Mouse (Mus musculus) myocyte (in vitro differentiated cells): ENCODE results near the gene Gmppb. TPM values are rescaled to one million over a fixed set of nuclear protein-coding genes. Genes with fewer than 3 reads are reported as not detected.

Source experiments
- H3K27me3 ChIP-seq: one replicate; pipeline ENCODE4 v1.6.1; 2011; ENCODE audit not compliant: control insufficient read depth, insufficient read depth, insufficient read length
- H3K36me3 ChIP-seq: one replicate; pipeline ENCODE4 v1.6.1; 2011; ENCODE audit not compliant: control insufficient read depth, insufficient read depth
- H3K4me2 ChIP-seq: one replicate; pipeline ENCODE4 v1.6.1; 2011; ENCODE audit warnings: low read depth, control low read depth
- H3K4me3 ChIP-seq: one replicate; pipeline ENCODE4 v1.5.1; 2011; ENCODE audit warnings: mild to moderate bottlenecking, control low read depth, moderate library complexity
- H3K79me2 ChIP-seq: one replicate; pipeline ENCODE4 v1.6.1; 2011; ENCODE audit not compliant: control insufficient read depth, insufficient read depth
- H3ac ChIP-seq: one replicate; pipeline ENCODE4 v1.6.1; 2011; ENCODE audit not compliant: control insufficient read depth, insufficient read length
- CEBPB ChIP-seq: IDR thresholded peaks from 2 replicates; pipeline ENCODE4 v1.6.1; 2011; ENCODE audit warnings: mild to moderate bottlenecking, moderate library complexity; ENCODE audit not compliant: poor library complexity, insufficient read depth, severe bottlenecking
- E2F4 ChIP-seq: IDR thresholded peaks from one replicate; pipeline ENCODE4 v1.6.1; 2011; ENCODE audit warnings: mild to moderate bottlenecking, control low read depth, moderate library complexity; ENCODE audit not compliant: insufficient read depth
- MYOD1 ChIP-seq, 3 experiments: IDR thresholded peaks; one replicate each; pipeline ENCODE4 v1.6.1; 2011; ENCODE audit warnings: control low read depth in 2 of 3, low read depth in 2 of 3, mild to moderate bottlenecking in 2 of 3, moderate library complexity in 1 of 3; ENCODE audit not compliant: insufficient read length in 2 of 3, control insufficient read depth in 1 of 3
- MYOG ChIP-seq, 3 experiments: IDR thresholded peaks; one replicate each; pipeline ENCODE4 v1.6.1; 2011; ENCODE audit warnings: control low read depth in 2 of 3, low read depth in 2 of 3, mild to moderate bottlenecking in 2 of 3; ENCODE audit not compliant: insufficient read length in 2 of 3, control insufficient read depth in 1 of 3, insufficient read depth in 1 of 3
- POLR2A ChIP-seq: IDR thresholded peaks from one replicate; pipeline ENCODE4 v1.6.1; 2011; ENCODE audit warnings: low read depth, mild to moderate bottlenecking, control low read depth, moderate library complexity; ENCODE audit not compliant: insufficient read length
- POLR2AphosphoS2 ChIP-seq: IDR thresholded peaks from one replicate; pipeline ENCODE4 v1.6.1; 2011; ENCODE audit warnings: low read depth, control low read depth; ENCODE audit not compliant: insufficient read length
- REST ChIP-seq: IDR thresholded peaks from one replicate; pipeline ENCODE4 v1.6.1; 2011; ENCODE audit warnings: mild to moderate bottlenecking, control low read depth, moderate library complexity; ENCODE audit not compliant: insufficient read depth, insufficient read length
- SRF ChIP-seq: IDR thresholded peaks from one replicate; pipeline ENCODE4 v1.6.1; 2011; ENCODE audit warnings: low read depth; ENCODE audit not compliant: control insufficient read depth, insufficient read length
- TCF12 ChIP-seq: IDR thresholded peaks from one replicate; pipeline ENCODE4 v1.6.1; 2011; ENCODE audit warnings: mild to moderate bottlenecking, control low read depth; ENCODE audit not compliant: poor library complexity, insufficient read depth, severe bottlenecking
- TCF3 ChIP-seq: IDR thresholded peaks from one replicate; pipeline ENCODE4 v1.6.1; 2011; ENCODE audit warnings: low read depth, control low read depth; ENCODE audit not compliant: insufficient read length
- USF1 ChIP-seq: IDR thresholded peaks from one replicate; pipeline ENCODE4 v1.6.1; 2011; ENCODE audit warnings: low read depth, mild to moderate bottlenecking, control low read depth, moderate library complexity
- polyA plus RNA-seq: library from polyadenylated mRNA; unstranded; fragments of >200 nt; fragmentation: generic; extraction: Trizol; gene quantifications from one replicate; pipeline ENCODE4 v1.2.1, GENCODE M21; 2012; ENCODE audit warnings: missing spikeins

Gene Gmppb
- polyA plus RNA-seq, 1 experiment, result 32.0 TPM

- Histone ChIP-seq H3K27me3 (no peaks in the 10 kb centered on the region), H3K79me2 (no peaks in the 10 kb centered on the region), H3K4me2 (no peak overlapping the region), H3ac (no peak overlapping the region), H3K4me3 (no peak overlapping the region), H3K36me3 (peaks cover 5% of the 10 kb centered on the region)
- no peak for TF ChIP-seq CEBPB
- no peak for TF ChIP-seq REST
- TF ChIP-seq TCF12, result no peak
- TF ChIP-seq POLR2AphosphoS2, result no peak
- no peak for TF ChIP-seq MYOG (IDR thresholded peaks at IDR 0.05; ENCODE audit: control insufficient read depth in 1 of 3, insufficient read depth in 1 of 3, insufficient read length in 2 of 3, low read depth in 2 of 3)
- TF ChIP-seq POLR2A, result no peak
- no peak for TF ChIP-seq TCF3
- no peak for TF ChIP-seq MYOD1 (IDR thresholded peaks at IDR 0.05; ENCODE audit: control insufficient read depth in 1 of 3, insufficient read length in 2 of 3, low read depth in 2 of 3)
Observed at GRCm38 (mm10) chr9:108069007-108069406, 20.0 kb downstream of the Gmppb start.

DNA sequence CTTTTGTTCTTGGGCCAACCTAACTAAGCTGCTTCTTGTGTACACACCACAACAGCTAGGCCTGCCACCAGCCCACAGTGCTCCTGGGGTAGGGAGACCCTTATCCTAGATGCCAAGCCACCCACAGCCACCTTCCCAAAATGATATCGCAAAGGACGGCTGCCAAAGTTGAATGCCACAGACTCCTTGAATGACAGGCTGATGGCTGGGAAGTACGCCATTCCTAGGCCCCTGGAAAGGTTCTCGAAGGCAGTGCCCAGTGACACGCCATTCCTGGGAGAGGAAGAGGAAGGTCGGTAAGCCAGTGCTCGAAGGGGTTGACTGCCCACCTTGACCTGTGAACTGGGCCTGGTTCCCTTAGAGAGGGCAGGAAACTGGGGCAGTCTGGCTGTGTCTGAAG lies 20.5 kb downstream of the Gmppb start:
- Histone ChIP-seq H3K4me3 (no peak overlapping the region), H3K27me3 (no peaks in the 10 kb centered on the region), H3ac (no peak overlapping the region), H3K36me3 (peaks cover 5% of the 10 kb centered on the region), H3K79me2 (no peaks in the 10 kb centered on the region), H3K4me2 (no peak overlapping the region)
- TF ChIP-seq E2F4 (no peak), TCF12 (no peak), POLR2AphosphoS2 (no peak), SRF (no peak), MYOD1 (IDR thresholded peaks at IDR 0.05; ENCODE audit: control insufficient read depth in 1 of 3, insufficient read length in 2 of 3, low read depth in 2 of 3) (no peak), USF1 (no peak), TCF3 (no peak), REST (no peak), POLR2A (no peak), MYOG (IDR thresholded peaks at IDR 0.05; ENCODE audit: control insufficient read depth in 1 of 3, insufficient read depth in 1 of 3, insufficient read length in 2 of 3, low read depth in 2 of 3) (no peak)

DNA sequence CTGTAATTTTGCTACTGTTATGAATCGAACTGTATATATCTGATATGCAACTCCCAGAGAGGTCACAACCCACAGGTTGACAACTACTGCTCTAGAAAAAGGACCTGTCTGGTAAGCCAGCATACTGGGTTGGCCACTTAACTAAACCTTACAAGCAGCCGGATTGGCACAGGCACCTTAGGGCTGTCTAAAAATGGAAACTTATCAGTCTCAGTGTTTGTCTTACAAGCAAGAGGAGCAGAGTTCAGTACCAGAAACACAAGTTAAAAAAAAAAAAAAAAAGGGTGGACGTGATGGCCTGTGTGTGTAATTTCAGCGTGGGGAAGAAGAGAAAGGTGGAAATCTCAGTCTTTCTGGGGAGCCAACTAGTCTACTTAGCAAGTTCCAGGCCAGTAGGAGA lies 22.8 kb downstream of the Gmppb start:
- no peak overlapping the region for H3K4me2 ChIP-seq
- peaks cover 5% of the 10 kb centered on the region for H3K36me3 ChIP-seq
- H3K79me2 ChIP-seq, result no peaks in the 10 kb centered on the region
- no peaks in the 10 kb centered on the region for H3K27me3 ChIP-seq
- TF ChIP-seq MYOD1 (IDR thresholded peaks at IDR 0.05; ENCODE audit: control insufficient read depth in 1 of 3, insufficient read length in 2 of 3, low read depth in 2 of 3) (no peak), MYOG (IDR thresholded peaks at IDR 0.05; ENCODE audit: control insufficient read depth in 1 of 3, insufficient read depth in 1 of 3, insufficient read length in 2 of 3, low read depth in 2 of 3) (no peak), SRF (no peak)
- H3ac ChIP-seq, result no peak overlapping the region
- no peak overlapping the region for H3K4me3 ChIP-seq

GRCm38 (mm10) chr9:108072481-108072924 lies 23.5 kb downstream of the Gmppb start:
- Histone ChIP-seq H3K4me2 (no peak overlapping the region), H3K27me3 (no peaks in the 10 kb centered on the region), H3K79me2 (no peaks in the 10 kb centered on the region), H3K36me3 (peaks cover 5% of the 10 kb centered on the region), H3K4me3 (no peak overlapping the region), H3ac (no peak overlapping the region)
- TF ChIP-seq USF1, result no peak
- TF ChIP-seq TCF3, result no peak
- no peak for TF ChIP-seq E2F4
- TF ChIP-seq SRF, result no peak
- no peak for TF ChIP-seq CEBPB
- TF ChIP-seq POLR2A, result no peak

GRCm38 (mm10) chr9:108073141-108073930 lies 24.3 kb downstream of the Gmppb start:
- no peak for TF ChIP-seq POLR2AphosphoS2
- peaks cover under 1% of the 10 kb centered on the region for H3K79me2 ChIP-seq
- H3K4me2 ChIP-seq, result no peak overlapping the region
- no peak overlapping the region for H3ac ChIP-seq
- H3K36me3 ChIP-seq, result peaks cover 5% of the 10 kb centered on the region
- no peak overlapping the region for H3K4me3 ChIP-seq
- no peaks in the 10 kb centered on the region for H3K27me3 ChIP-seq
